Mouse (Mus musculus) subcutaneous adipose tissue, adult 2 months (tissue): ENCODE data around the gene Gm8369. TPM values are rescaled to one million over a fixed set of nuclear protein-coding genes. Genes with fewer than 3 reads are reported as not detected.

Experiments
- polyA plus RNA-seq: library from polyadenylated mRNA; depleted of rRNA; stranded (reverse); fragments of >200 nt; gene quantifications from 2 replicates; pipeline ENCODE4 v1.2.3, GENCODE M21; 2012; ENCODE audit warnings: low replicate concordance; rRNA removed

Gm8369 gene
- 0.57 and 0.98 TPM in 2 replicates for polyA plus RNA-seq

DNA sequence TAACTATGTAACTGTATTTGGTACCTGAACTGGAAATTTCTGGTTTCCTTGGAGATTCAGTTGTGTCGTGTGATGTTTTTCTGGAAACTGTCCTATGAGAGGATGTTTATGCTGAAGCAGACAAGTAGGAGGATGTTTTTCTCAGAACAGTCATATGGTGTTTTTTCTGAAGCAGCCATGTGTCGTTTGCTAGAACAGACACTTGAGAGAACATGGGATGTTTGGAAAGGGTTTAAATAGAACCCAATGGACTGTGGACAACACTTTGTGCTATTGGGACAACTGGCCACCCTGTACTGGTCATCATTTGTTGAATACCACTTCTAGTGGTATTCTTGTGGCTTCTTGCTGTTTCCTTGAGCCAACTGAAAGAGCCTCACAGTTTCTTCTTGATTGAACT lies at the start of gene Gm8369:
Gene Gm8369 (plus strand): TSS at position 193 of the 400 bp plus-strand sequence.

DNA sequence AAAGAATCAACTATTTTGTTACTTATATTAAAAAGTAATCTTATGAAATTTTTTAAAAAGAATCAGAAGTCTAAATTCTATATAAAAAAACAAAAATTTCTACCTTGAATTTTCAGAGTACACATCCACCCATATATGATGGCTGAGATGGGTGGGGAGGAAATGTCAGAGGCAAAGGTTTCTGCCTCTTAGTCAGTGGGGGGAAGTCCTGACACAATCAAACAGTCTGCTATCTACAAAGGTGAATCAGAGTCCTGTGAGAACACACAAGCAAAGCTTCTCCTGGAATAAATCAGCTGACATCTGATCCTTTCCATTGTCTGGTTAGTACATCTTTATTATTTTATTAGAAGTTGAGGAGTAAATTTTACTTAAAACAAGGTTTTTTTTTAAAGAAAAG lies 42.4 kb upstream of the Gm8369 start, which contains the start of gene Ms4a4b:
Gene Ms4a4b (plus strand): TSS at position 216 of the 400 bp plus-strand sequence.

DNA sequence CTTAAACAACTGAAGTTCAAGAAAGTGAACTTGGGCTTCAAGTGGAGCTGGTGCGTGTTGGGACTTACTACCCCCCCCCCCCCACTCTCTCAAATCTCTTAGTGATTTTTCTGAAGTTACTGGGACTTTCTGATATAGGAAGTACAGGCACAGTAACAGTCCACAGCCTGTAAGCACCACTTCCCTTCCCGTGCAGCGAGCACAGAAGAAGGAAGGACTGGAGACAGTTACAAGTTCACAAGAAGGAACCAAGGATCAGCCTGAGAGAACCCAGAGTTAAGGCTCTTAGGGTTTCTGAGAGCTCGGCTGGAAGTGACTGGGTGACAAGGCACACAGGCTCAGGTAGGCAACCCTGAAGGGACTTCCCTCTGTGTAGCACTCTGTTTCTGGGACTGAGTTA lies 16.5 kb upstream of the Gm8369 start, which contains the start of gene Ms4a6c:
Gene Ms4a6c (plus strand): TSS at position 152 of the 400 bp plus-strand sequence.

DNA sequence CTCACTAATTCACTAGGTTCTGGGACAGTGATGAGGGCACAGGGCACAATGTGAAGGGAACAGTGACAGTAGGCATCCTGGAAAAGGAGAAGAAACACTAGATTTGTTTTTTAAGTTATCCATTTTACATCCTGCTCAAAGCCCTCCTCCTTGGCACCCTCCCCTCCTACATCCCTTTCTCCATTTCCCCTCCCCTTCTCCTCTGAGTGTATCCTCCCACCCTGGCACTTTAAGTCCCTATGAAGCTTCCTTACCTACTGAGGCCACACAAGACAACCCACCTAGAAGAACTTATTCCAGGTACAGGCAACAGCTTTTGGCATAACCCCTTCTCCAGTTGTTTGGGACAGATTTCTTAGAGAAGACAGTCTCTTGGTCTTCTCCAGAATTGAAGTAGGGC lies 30.5 kb downstream of the Gm8369 start, which contains the start of gene Ms4a6b:
Gene Ms4a6b (plus strand): TSS at position 267 of the 400 bp plus-strand sequence.

DNA sequence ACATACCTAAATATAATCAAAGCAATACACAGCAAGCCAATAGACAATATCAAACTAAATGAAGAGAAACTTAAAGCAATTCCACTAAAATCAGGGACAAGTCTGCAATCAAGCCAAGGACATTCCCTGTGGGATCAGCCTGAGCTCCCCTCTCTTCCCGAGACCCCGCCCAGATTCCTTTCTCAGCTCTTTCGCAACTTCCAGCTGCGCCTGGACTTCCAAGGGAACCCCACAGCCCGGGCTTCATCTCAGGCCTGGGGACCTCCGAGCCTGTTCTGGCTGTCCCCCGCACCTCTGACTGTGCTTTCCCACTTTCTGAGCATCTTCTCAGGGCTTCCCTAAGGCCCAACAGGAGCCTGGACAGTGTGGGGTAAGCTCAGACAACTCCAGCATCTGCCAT lies 50.9 kb downstream of the Gm8369 start, which contains the start of gene Ms4a4d:
Gene Ms4a4d (plus strand): TSS at position 209 of the 400 bp plus-strand sequence.

Other genes starting within 250 kb of the Gm8369 start
- 0.10 and 0.34 TPM in 2 replicates for gene Ms4a1, start 219.7 kb upstream of the Gm8369 start, polyA plus RNA-seq
- gene Ms4a5, start 202.1 kb upstream of the Gm8369 start, polyA plus RNA-seq: not detected in 2 replicates
- 0.90 and 0.93 TPM in 2 replicates for gene Ms4a14, start 171.5 kb upstream of the Gm8369 start, polyA plus RNA-seq
- 3.7 and 19.3 TPM in 2 replicates for gene Ms4a7, start 149.8 kb upstream of the Gm8369 start, polyA plus RNA-seq
- gene Ms4a4a, start 110.4 kb upstream of the Gm8369 start, polyA plus RNA-seq: 1.6 and 3.1 TPM in 2 replicates
- gene Ms4a4c, start 81.2 kb upstream of the Gm8369 start, polyA plus RNA-seq: 0.42 and 4.8 TPM in 2 replicates
- 4.2 and 6.2 TPM in 2 replicates for gene Ms4a4b, start 42.4 kb upstream of the Gm8369 start, polyA plus RNA-seq
- 7.5 and 13.0 TPM in 2 replicates for gene Ms4a6c, start 16.6 kb upstream of the Gm8369 start, polyA plus RNA-seq
- gene Ms4a6b, start 30.6 kb downstream of the Gm8369 start, polyA plus RNA-seq: 7.5 and 10.6 TPM in 2 replicates
- 23.8 and 25.8 TPM in 2 replicates for gene Ms4a4d, start 50.9 kb downstream of the Gm8369 start, polyA plus RNA-seq
- gene Ms4a6d, start 118.9 kb downstream of the Gm8369 start, polyA plus RNA-seq: 6.9 and 7.9 TPM in 2 replicates
- not detected in 2 replicates for gene Ms4a2, start 137.8 kb downstream of the Gm8369 start, polyA plus RNA-seq
- not detected in 2 replicates for gene Ms4a3, start 154.9 kb downstream of the Gm8369 start, polyA plus RNA-seq
- not detected in 2 replicates for gene Oosp2, start 174.6 kb downstream of the Gm8369 start, polyA plus RNA-seq
- not detected in 2 replicates for gene Oosp1, start 205.2 kb downstream of the Gm8369 start, polyA plus RNA-seq
- not detected in 2 replicates for gene Oosp3, start 211.1 kb downstream of the Gm8369 start, polyA plus RNA-seq